Mouse (Mus musculus) CH12.LX (cell line): ENCODE results near the gene Ccdc97. TPM values are rescaled to one million over a fixed set of nuclear protein-coding genes. Genes with fewer than 3 reads are reported as not detected.
A peak's percentile ranks its signal among the peaks of the same experiment; 100 is the strongest.

Experiments
- DNase-seq: peaks from one replicate; pipeline ENCODE4 v3.0.0-alpha.2; 2013; ENCODE audit errors: extremely low read depth
- H3K27ac ChIP-seq: 2 replicates; pipeline ENCODE4 v1.5.1; 2012; ENCODE audit warnings: low read depth, mild to moderate bottlenecking, control low read depth, moderate library complexity; ENCODE audit not compliant: insufficient read depth
- H3K27me3 ChIP-seq: replicated peaks from 2 replicates; pipeline ENCODE3; 2012; ENCODE audit warnings: inconsistent platforms
- H3K36me3 ChIP-seq, 2 experiments: replicated peaks in 1 of 2; 2 replicates each; pipeline versions ENCODE3 to v1.6.1; 2012; ENCODE audit warnings: inconsistent platforms in 1 of 2, low read length in 1 of 2, mild to moderate bottlenecking in 1 of 2, mixed read lengths in 1 of 2, moderate library complexity in 1 of 2; ENCODE audit not compliant: control insufficient read depth in 1 of 2, insufficient read depth in 1 of 2
- H3K4me1 ChIP-seq, 2 experiments: 2 replicates each; pipeline ENCODE4 v1.6.1; 2012; ENCODE audit warnings: inconsistent platforms in 1 of 2, moderate library complexity in 1 of 2; ENCODE audit not compliant: insufficient read depth in 2 of 2, control insufficient read depth in 1 of 2
- H3K4me2 ChIP-seq: 2 replicates; pipeline ENCODE4 v1.6.1; 2012; ENCODE audit warnings: low read depth, mild to moderate bottlenecking, control low read depth; ENCODE audit not compliant: poor library complexity, insufficient read depth, severe bottlenecking
- H3K4me3 ChIP-seq, 3 experiments: fragments of 150-350 bp in 1 of 3; sonication (generic) in 1 of 3; replicated peaks in 1 of 3; 2 replicates each; pipeline versions ENCODE3 to v1.5.1; 2011 to 2012; ENCODE audit warnings: low read depth in 2 of 3, low read length in 2 of 3, mild to moderate bottlenecking in 2 of 3, moderate library complexity in 2 of 3, control low read depth in 1 of 3, improper control_type of control experiment in 1 of 3, inconsistent platforms in 1 of 3, mixed read lengths in 1 of 3; ENCODE audit not compliant: poor library complexity in 1 of 3
- H3K79me2 ChIP-seq: replicated peaks from 2 replicates; pipeline ENCODE4 v1.6.1; 2012; ENCODE audit warnings: mild to moderate bottlenecking, moderate library complexity; ENCODE audit not compliant: control insufficient read depth, poor library complexity, insufficient read depth, severe bottlenecking; ENCODE audit errors: extremely low read depth
- H3K9ac ChIP-seq: 2 replicates; pipeline ENCODE4 v1.6.1; 2012; ENCODE audit warnings: low read depth, mild to moderate bottlenecking, control low read depth, moderate library complexity; ENCODE audit not compliant: insufficient read depth
- H3K9me3 ChIP-seq: replicated peaks from 2 replicates; pipeline ENCODE3; 2012; ENCODE audit warnings: low read length, inconsistent platforms, mixed read lengths
- BHLHE40 ChIP-seq: IDR thresholded peaks from 2 replicates; pipeline ENCODE4 v1.6.1; 2011; ENCODE audit warnings: mild to moderate bottlenecking, low read depth, low read length, improper control_type of control experiment
- CHD2 ChIP-seq: IDR thresholded peaks from 2 replicates; pipeline ENCODE4 v1.6.1; 2011; ENCODE audit warnings: low read length, improper control_type of control experiment
- CTCF ChIP-seq, 2 experiments: IDR thresholded peaks in 1 of 2; conservative IDR thresholded peaks in 1 of 2; 2 replicates each; pipeline ENCODE4 v1.5.1; 2011 to 2012; ENCODE audit warnings: low read depth in 2 of 2, low read length in 2 of 2, improper control_type of control experiment in 1 of 2, inconsistent platforms in 1 of 2, mild to moderate bottlenecking in 1 of 2, moderate library complexity in 1 of 2
- E2F4 ChIP-seq: IDR thresholded peaks from 2 replicates; pipeline ENCODE4 v1.6.1; 2011; ENCODE audit warnings: low read depth, low read length, improper control_type of control experiment; ENCODE audit not compliant: insufficient replicate concordance
- ELF1 ChIP-seq: IDR thresholded peaks from 2 replicates; pipeline ENCODE4 v1.6.1; 2014; ENCODE audit warnings: low read depth, mild to moderate bottlenecking, inconsistent platforms, low read length, improper control_type of control experiment
- EP300 ChIP-seq: IDR thresholded peaks from 2 replicates; pipeline ENCODE4 v1.6.1; 2011; ENCODE audit warnings: low read length, improper control_type of control experiment
- HCFC1 ChIP-seq: IDR thresholded peaks from 2 replicates; pipeline ENCODE4 v1.6.1; 2012; ENCODE audit warnings: low read depth, mild to moderate bottlenecking, inconsistent platforms, low read length, improper control_type of control experiment
- IRF4 ChIP-seq: IDR thresholded peaks from 2 replicates; pipeline ENCODE4 v1.6.1; 2014; ENCODE audit warnings: low read depth, mild to moderate bottlenecking, inconsistent platforms, low read length, improper control_type of control experiment
- JUN ChIP-seq: IDR thresholded peaks from 2 replicates; pipeline ENCODE4 v1.6.1; 2011; ENCODE audit warnings: low read depth, mild to moderate bottlenecking, low read length, improper control_type of control experiment, moderate library complexity; ENCODE audit not compliant: insufficient read depth
- JUND ChIP-seq: conservative IDR thresholded peaks from 2 replicates; pipeline ENCODE4 v1.6.1; 2011; ENCODE audit warnings: low read depth, low read length, improper control_type of control experiment
- MAFK ChIP-seq: IDR thresholded peaks from 2 replicates; pipeline ENCODE4 v1.6.1; 2011; ENCODE audit warnings: low read length, improper control_type of control experiment; ENCODE audit not compliant: insufficient replicate concordance
- MAZ ChIP-seq: IDR thresholded peaks from 2 replicates; pipeline ENCODE4 v1.6.1; 2012; ENCODE audit warnings: low read depth, mild to moderate bottlenecking, inconsistent platforms, low read length, improper control_type of control experiment, moderate library complexity
- MEF2A ChIP-seq: IDR thresholded peaks from 2 replicates; pipeline ENCODE4 v1.6.1; 2014; ENCODE audit warnings: low read depth, mild to moderate bottlenecking, inconsistent platforms, low read length, improper control_type of control experiment, borderline replicate concordance
- NRF1 ChIP-seq: IDR thresholded peaks from 2 replicates; pipeline ENCODE4 v1.6.1; 2014; ENCODE audit warnings: low read depth, mild to moderate bottlenecking, inconsistent platforms, low read length, improper control_type of control experiment, moderate library complexity
- PAX5 ChIP-seq: IDR thresholded peaks from 2 replicates; pipeline ENCODE4 v1.6.1; 2012; ENCODE audit warnings: low read length, inconsistent platforms, mixed read lengths
- RAD21 ChIP-seq: IDR thresholded peaks from 2 replicates; pipeline ENCODE4 v1.6.1; 2011; ENCODE audit warnings: low read depth, mild to moderate bottlenecking, low read length, improper control_type of control experiment, moderate library complexity
- RCOR1 ChIP-seq: conservative IDR thresholded peaks from 2 replicates; pipeline ENCODE4 v1.6.1; 2012; ENCODE audit warnings: low read depth, mild to moderate bottlenecking, inconsistent platforms, low read length, improper control_type of control experiment
- SMC3 ChIP-seq: IDR thresholded peaks from 2 replicates; pipeline ENCODE4 v1.6.1; 2011; ENCODE audit warnings: low read depth, low read length, improper control_type of control experiment
- TCF12 ChIP-seq: IDR thresholded peaks from 2 replicates; pipeline ENCODE4 v1.6.1; 2014; ENCODE audit warnings: low read depth, mild to moderate bottlenecking, inconsistent platforms, low read length, improper control_type of control experiment
- UBTF ChIP-seq: IDR thresholded peaks from 2 replicates; pipeline ENCODE4 v1.6.1; 2012; ENCODE audit warnings: low read depth, mild to moderate bottlenecking, inconsistent platforms, low read length, improper control_type of control experiment, moderate library complexity
- USF1 ChIP-seq: IDR thresholded peaks from 2 replicates; pipeline ENCODE4 v1.6.1; 2014; ENCODE audit warnings: low read depth, mild to moderate bottlenecking, inconsistent platforms, low read length, improper control_type of control experiment
- USF2 ChIP-seq: conservative IDR thresholded peaks from 2 replicates; pipeline ENCODE4 v1.6.1; 2011; ENCODE audit warnings: low read depth, low read length, improper control_type of control experiment
- ZC3H11A ChIP-seq: IDR thresholded peaks from 2 replicates; pipeline ENCODE4 v1.6.1; 2012; ENCODE audit warnings: low read depth, mild to moderate bottlenecking, inconsistent platforms, low read length, improper control_type of control experiment
- ZKSCAN1 ChIP-seq: IDR thresholded peaks from 2 replicates; pipeline ENCODE4 v1.6.1; 2012; ENCODE audit warnings: low read depth, inconsistent platforms, low read length, improper control_type of control experiment, borderline replicate concordance
- ZMIZ1 ChIP-seq: IDR thresholded peaks from 2 replicates; pipeline ENCODE4 v1.6.1; 2012; ENCODE audit warnings: low read depth, mild to moderate bottlenecking, inconsistent platforms, low read length, improper control_type of control experiment
- ZNF384 ChIP-seq: IDR thresholded peaks from 2 replicates; pipeline ENCODE4 v1.6.1; 2012; ENCODE audit warnings: low read depth, low read length, improper control_type of control experiment, inconsistent platforms
- dilution Hi-C: fragments of 300-500 bp; cut with MboI; formaldehyde crosslinking; loops from 2 replicates; pipeline ENCODE4 v1.14.3; 2020; ENCODE audit warnings: low sequenced_read_pairs; ENCODE audit not compliant: extremely low pct_unique_long_range_greater_than_20kb, extremely low pct_ligation_motif_present
- in situ Hi-C: fragments of 300-500 bp; cut with MboI; formaldehyde crosslinking; loops from 3 replicates; pipeline ENCODE4 v1.14.3; 2019; ENCODE audit warnings: low sequenced_read_pairs, low pct_ligation_motif_present, low pct_unique_long_range_greater_than_20kb, mixed read lengths
- polyA plus RNA-seq: library from polyadenylated mRNA; unstranded; fragments of >175 nt; gene quantifications from 2 replicates; pipeline ENCODE4 v1.2.1, GENCODE M21; 2012; ENCODE audit warnings: low read depth; ENCODE audit not compliant: insufficient read length
- total RNA-seq, 2 experiments: library from RNA; depleted of rRNA; stranded (reverse); fragments of 300-350 nt in 1 of 2; fragments of >200 nt in 1 of 2; gene quantifications; 2 replicates each; pipeline ENCODE4 v1.2.3; 2012 to 2014

Gene Ccdc97
- total and polyA plus RNA-seq, 3 experiments, result 5.7 to 44.8 (median 14.1) TPM

- Histone ChIP-seq H3K4me2 (no peak overlapping the region), H3K4me3 (no peak overlapping the region), H3K79me2 (no peaks in the 10 kb centered on the region), H3K27ac (no peak overlapping the region), H3K9me3 (no peaks in the 10 kb centered on the region), H3K9ac (no peak overlapping the region), H3K4me1 (peaks cover 41 to 78% of the 10 kb centered on the region in 2 experiments), H3K27me3 (no peaks in the 10 kb centered on the region), H3K36me3 (peaks cover 49 to 82% of the 10 kb centered on the region in 2 experiments)
- no peak for DNase-seq
- TF ChIP-seq UBTF, result no peak
- no peak for TF ChIP-seq JUN
- dilution Hi-C loops, result no loop called here
- in situ Hi-C loops, result no loop called here
These were observed 11.2 kb downstream of the Ccdc97 start for GRCm38 (mm10) chr7:25707581-25708292.

GRCm38 (mm10) chr7:25706578-25707170 is 12.2 kb downstream of the Ccdc97 start:
- no peaks in the 10 kb centered on the region for H3K27me3 ChIP-seq
- H3K79me2 ChIP-seq, result no peaks in the 10 kb centered on the region
- DNase-seq, result peak; percentile 48
- 0 out of 2 replicates have a peak overlapping the region, but pooled peaks have one; percentile 5 for H3K27ac ChIP-seq
- H3K9me3 ChIP-seq, result peaks cover 8% of the 10 kb centered on the region
- TF ChIP-seq MAFK (no peak), SMC3 (no peak), MAZ (peak; percentile 35; the same call in 1 of the 2 replicates), RCOR1 (no peak), IRF4 (peak; percentile 59), EP300 (peak; percentile 76), ZKSCAN1 (no peak), ZNF384 (no peak), ZMIZ1 (no peak), CTCF (conservative IDR thresholded peaks at IDR 0.05 in 1 of 2, IDR thresholded peaks at IDR 0.05 in 1 of 2; ENCODE audit: low read depth in 2 of 2, low read length in 2 of 2) (no peak), CHD2 (no peak), MEF2A (no peak), PAX5 (no peak), JUND (no peak), USF2 (no peak), E2F4 (no peak), TCF12 (no peak), ZC3H11A (no peak), JUN (no peak), NRF1 (no peak), HCFC1 (no peak), BHLHE40 (0 out of 2 replicates have a peak, but pooled peaks have one; percentile 6), RAD21 (no peak), USF1 (no peak), ELF1 (no peak)
- TF ChIP-seq, all 38 proteins: peak for 4
- H3K4me1 ChIP-seq, result peaks cover 32 to 67% of the 10 kb centered on the region in 2 experiments
- in situ Hi-C loops (no loop called here), dilution Hi-C loops (no loop called here)
- peaks cover 44 to 81% of the 10 kb centered on the region in 2 experiments for H3K36me3 ChIP-seq
- no peak overlapping the region for H3K4me2 ChIP-seq
- H3K4me3 ChIP-seq, result no peak overlapping the region
- H3K9ac ChIP-seq, result no peak overlapping the region
